Mouse (Mus musculus): ENCODE data around the gene Tmem52b.

Gene Tmem52b

GRCm38 (mm10) chr6:129532556-129532941, 20.2 kb downstream of the Tmem52b start:
- DNase-seq (ENCODE audit: low spot score) = peak; percentile 40

GRCm38 (mm10) chr6:129532942-129533860, 20.8 kb downstream of the Tmem52b start, which contains the start of gene Gabarapl1:
Gene Gabarapl1 (plus strand): TSS chr6:129533160.
- peak; percentile 63 for DNase-seq (ENCODE audit: low spot score)

GRCm38 (mm10) chr6:129534057-129534456, 21.7 kb downstream of the Tmem52b start:
- DNase-seq (ENCODE audit: low spot score) = no peak

GRCm38 (mm10) chr6:129534627-129535190, 22.4 kb downstream of the Tmem52b start:
- DNase-seq (ENCODE audit: low spot score) = no peak

GRCm38 (mm10) chr6:129535723-129536122, 23.4 kb downstream of the Tmem52b start:
- no peak for DNase-seq (ENCODE audit: low spot score)

GRCm38 (mm10) chr6:129538555-129538954, 26.2 kb downstream of the Tmem52b start:
- no peak for DNase-seq (ENCODE audit: low spot score)

GRCm38 (mm10) chr6:129541931-129542330, 29.6 kb downstream of the Tmem52b start:
- no peak for DNase-seq (ENCODE audit: low spot score)

GRCm38 (mm10) chr6:129542540-129542939, 30.2 kb downstream of the Tmem52b start:
- no peak for DNase-seq (ENCODE audit: low spot score)

GRCm38 (mm10) chr6:129543709-129544606, 31.6 kb downstream of the Tmem52b start:
- peak; percentile 72 for DNase-seq (ENCODE audit: low spot score)

- no peak for DNase-seq (ENCODE audit: low spot score)
These were observed 34.9 kb downstream of the Tmem52b start for GRCm38 (mm10) chr6:129547277-129547676.

GRCm38 (mm10) chr6:129548009-129548408, 35.7 kb downstream of the Tmem52b start:
- no peak for DNase-seq (ENCODE audit: low spot score)

GRCm38 (mm10) chr6:129557298-129558023, 45.1 kb downstream of the Tmem52b start:
- no peak for DNase-seq (ENCODE audit: low spot score)

GRCm38 (mm10) chr6:129558946-129559640, 46.7 kb downstream of the Tmem52b start:
- DNase-seq (ENCODE audit: low spot score) = no peak

GRCm38 (mm10) chr6:129559641-129560027, 47.3 kb downstream of the Tmem52b start:
- DNase-seq (ENCODE audit: low spot score) = no peak

- no peak for DNase-seq (ENCODE audit: low spot score)
These were observed 52.9 kb downstream of the Tmem52b start for GRCm38 (mm10) chr6:129565257-129565656.

Measured in layer of hippocampus, adult 9-10 months (tissue).